Mouse (Mus musculus): ENCODE results near the gene Lrrc42. TPM values are rescaled to one million over a fixed set of nuclear protein-coding genes. Genes with fewer than 3 reads are reported as not detected.

Lrrc42 gene
- total RNA-seq (2022): 10 to 100 TPM; 30.5 to 38.5 (median 34.3) TPM

GRCm38 (mm10) chr4:107253125-107254091 is at the start of gene Lrrc42, which contains the start of gene Hspb11:
Lrrc42 (minus strand) TSS chr4:107253532.
Hspb11 (plus strand) TSS chr4:107253593.
- DNase-seq (ENCODE audit: low spot score in 2 of 2): peak; percentile 90

GRCm38 (mm10) chr4:107302832-107303231 is 49.5 kb upstream of the Lrrc42 start:
- no peak for DNase-seq (ENCODE audit: low spot score in 2 of 2)

GRCm38 (mm10) chr4:107302221-107302620 is 48.9 kb upstream of the Lrrc42 start:
- no peak for DNase-seq (ENCODE audit: low spot score in 2 of 2)

- no peak for DNase-seq (ENCODE audit: low spot score in 2 of 2)
Measured at GRCm38 (mm10) chr4:107300902-107301555, 47.7 kb upstream of the Lrrc42 start.

- DNase-seq (ENCODE audit: low spot score in 2 of 2): no peak
Measured at GRCm38 (mm10) chr4:107300371-107300770, 47.0 kb upstream of the Lrrc42 start.

- no peak for DNase-seq (ENCODE audit: low spot score in 2 of 2)
Measured at GRCm38 (mm10) chr4:107299779-107300340, 46.5 kb upstream of the Lrrc42 start.

- no peak for DNase-seq (ENCODE audit: low spot score in 2 of 2)
Measured at GRCm38 (mm10) chr4:107298071-107298606, 44.8 kb upstream of the Lrrc42 start.

- no peak for DNase-seq (ENCODE audit: low spot score in 2 of 2)
Measured at GRCm38 (mm10) chr4:107292273-107292662, 38.9 kb upstream of the Lrrc42 start.

GRCm38 (mm10) chr4:107291611-107292272 is 38.4 kb upstream of the Lrrc42 start:
- peak; percentile 22 to 31 for DNase-seq (ENCODE audit: low spot score in 2 of 2)

GRCm38 (mm10) chr4:107287517-107287916 is 34.2 kb upstream of the Lrrc42 start:
- no peak for DNase-seq (ENCODE audit: low spot score in 2 of 2)

GRCm38 (mm10) chr4:107286386-107286785 is 33.1 kb upstream of the Lrrc42 start:
- DNase-seq (ENCODE audit: low spot score in 2 of 2): no peak

GRCm38 (mm10) chr4:107285446-107286200 is 32.3 kb upstream of the Lrrc42 start:
- no peak for DNase-seq (ENCODE audit: low spot score in 2 of 2)

GRCm38 (mm10) chr4:107280843-107281475 is 27.6 kb upstream of the Lrrc42 start:
- no peak for DNase-seq (ENCODE audit: low spot score in 2 of 2)

GRCm38 (mm10) chr4:107278188-107278707 is 24.9 kb upstream of the Lrrc42 start:
- DNase-seq (ENCODE audit: low spot score in 2 of 2): no peak

- DNase-seq (ENCODE audit: low spot score in 2 of 2): no peak
Measured at GRCm38 (mm10) chr4:107274511-107274910, 21.2 kb upstream of the Lrrc42 start.

GRCm38 (mm10) chr4:107273683-107274082 is 20.4 kb upstream of the Lrrc42 start:
- DNase-seq (ENCODE audit: low spot score in 2 of 2): no peak

GRCm38 (mm10) chr4:107260001-107260400 is 6.7 kb upstream of the Lrrc42 start:
- no peak for DNase-seq (ENCODE audit: low spot score in 2 of 2)

- no peak for DNase-seq (ENCODE audit: low spot score in 2 of 2)
Measured at GRCm38 (mm10) chr4:107254414-107254813, 1.1 kb upstream of the Lrrc42 start.

GRCm38 (mm10) chr4:107252522-107252921 is 810 bp downstream of the Lrrc42 start:
- DNase-seq (ENCODE audit: low spot score in 2 of 2): no peak

- peak in 1 of 2 experiments; percentile 30 for DNase-seq (ENCODE audit: low spot score in 2 of 2)
Measured at GRCm38 (mm10) chr4:107250494-107250893, 2.8 kb downstream of the Lrrc42 start.

Data from layer of hippocampus, adult 8-10 months (tissue).